Mouse (Mus musculus) hindbrain, postnatal 0 days (tissue): ENCODE results near the gene Pygo1. TPM values are rescaled to one million over a fixed set of nuclear protein-coding genes. Genes with fewer than 3 reads are reported as not detected.

Experiments used
- ATAC-seq: fragments of 200-750 bp; cut with Nextera tagmentation; 2 replicates; pipeline ENCODE4 v1.8.0; 2017; ENCODE audit warnings: mild to moderate bottlenecking, moderate TSS enrichment, moderate library complexity
- DNase-seq: peaks from one replicate; pipeline ENCODE4 v3.0.0-alpha.2; 2015; ENCODE audit warnings: low spot score
- H3K27ac ChIP-seq: fragments of 300-500 bp; sonication (generic); 2 replicates; pipeline ENCODE4 v1.5.1; 2014; ENCODE audit warnings: mild to moderate bottlenecking
- H3K27me3 ChIP-seq: fragments of 300-500 bp; sonication (generic); 2 replicates; pipeline ENCODE4 v1.6.1; 2014; ENCODE audit warnings: low read length, mixed read lengths; ENCODE audit not compliant: insufficient read depth
- H3K36me3 ChIP-seq: fragments of 300-500 bp; sonication (generic); 2 replicates; pipeline ENCODE4 v1.6.1; 2014; ENCODE audit warnings: low read length, mixed read lengths; ENCODE audit not compliant: insufficient read depth
- H3K4me1 ChIP-seq: fragments of 300-500 bp; sonication (generic); 2 replicates; pipeline ENCODE4 v1.6.1; 2014; ENCODE audit warnings: antibody characterized with exemption, low read length, mixed read lengths; ENCODE audit not compliant: insufficient read depth
- H3K4me2 ChIP-seq: fragments of 300-500 bp; sonication (generic); 2 replicates; pipeline ENCODE4 v1.6.1; 2014; ENCODE audit warnings: low read depth, mild to moderate bottlenecking, low read length, moderate library complexity, mixed read lengths
- H3K4me3 ChIP-seq: fragments of 300-500 bp; sonication (generic); 2 replicates; pipeline ENCODE4 v1.5.1; 2014; ENCODE audit warnings: low read length
- H3K9ac ChIP-seq: fragments of 300-500 bp; sonication (generic); replicated peaks from 2 replicates; pipeline ENCODE4 v1.6.1; 2014; ENCODE audit warnings: mild to moderate bottlenecking, low read length, moderate library complexity, mixed read lengths
- H3K9me3 ChIP-seq: fragments of 300-500 bp; sonication (generic); 2 replicates; pipeline ENCODE4 v1.6.1; 2016; ENCODE audit warnings: low read length, mixed read lengths
- CTCF ChIP-seq: IDR thresholded peaks from 2 replicates; pipeline ENCODE4 v1.5.1; 2016; ENCODE audit warnings: antibody characterized with exemption, control low read depth, low read depth
- WGBS: fragments of 180-500 bp; shearing (Covaris S2); extraction: QIAGEN DNeasy Blood & Tissue Kit; methylation state at CpG from one replicate; pipeline ENCODE4 v1.1.7; 2014; 5-methylcytosine and 5-hydroxymethylcytosine counted together
- polyA plus RNA-seq: library from polyadenylated mRNA; unstranded; fragments of >200 nt; fragmentation: Nextera tagmentation; extraction: Ambion mirVana; gene quantifications from 2 replicates; pipeline ENCODE4 v1.2.1, GENCODE M21; 2015
- total RNA-seq: library from RNA; depleted of rRNA; stranded (reverse); fragments of >200 nt; gene quantifications from 2 replicates; pipeline ENCODE4 v1.2.3, GENCODE M21; 2014

Gene Pygo1
- total and polyA plus RNA-seq, 2 experiments from 2014 or later = 9.2 to 32.0 TPM

GRCm38 (mm10) chr9:72881026-72881768 lies 44.2 kb upstream of the Pygo1 start:
- no peaks in the 10 kb centered on the region for H3K27me3 ChIP-seq
- peak overlapping the region; percentile 16; the same call in 1 of the 2 replicates for H3K4me2 ChIP-seq
- H3K4me1 ChIP-seq = no peaks in the 10 kb centered on the region
- 16% methylated on average over 15 of the region's 15 CpGs for WGBS
- peak overlapping the region; percentile 36; the same call in 1 of the 2 replicates for H3K27ac ChIP-seq
- peak; percentile 64 for DNase-seq
- H3K36me3 ChIP-seq = no peaks in the 10 kb centered on the region
- H3K4me3 ChIP-seq = no peak overlapping the region
- TF ChIP-seq CTCF = no peak
- no peak overlapping the region for H3K9ac ChIP-seq
- H3K9me3 ChIP-seq = no peaks in the 10 kb centered on the region
- peak; percentile 50; the same call in 1 of the 2 replicates for ATAC-seq

- WGBS = 15% methylated on average over 3 of the region's 3 CpGs
- TF ChIP-seq CTCF = peak; percentile 92
- H3K9me3 ChIP-seq = no peaks in the 10 kb centered on the region
- no peak overlapping the region for H3K9ac ChIP-seq
- no peaks in the 10 kb centered on the region for H3K4me1 ChIP-seq
- H3K36me3 ChIP-seq = no peaks in the 10 kb centered on the region
- no peaks in the 10 kb centered on the region for H3K27me3 ChIP-seq
- no peak overlapping the region for H3K4me3 ChIP-seq
- DNase-seq (peak; percentile 82), ATAC-seq (peak; percentile 79)
- no peak overlapping the region for H3K27ac ChIP-seq
- no peak overlapping the region for H3K4me2 ChIP-seq
These were observed 41.5 kb upstream of the Pygo1 start for GRCm38 (mm10) chr9:72883940-72884339.

GRCm38 (mm10) chr9:72889777-72890176 lies 35.7 kb upstream of the Pygo1 start:
- Histone ChIP-seq H3K36me3 (no peaks in the 10 kb centered on the region), H3K27me3 (no peaks in the 10 kb centered on the region), H3K9me3 (no peaks in the 10 kb centered on the region), H3K4me1 (no peaks in the 10 kb centered on the region), H3K27ac (no peak overlapping the region), H3K9ac (no peak overlapping the region), H3K4me3 (no peak overlapping the region), H3K4me2 (no peak overlapping the region)
- WGBS = 73% methylated on average over 1 of the region's 1 CpGs
- DNase-seq (peak; percentile 55), ATAC-seq (no peak)
- TF ChIP-seq CTCF = peak; percentile 66

- Histone ChIP-seq H3K4me1 (no peaks in the 10 kb centered on the region), H3K36me3 (no peaks in the 10 kb centered on the region), H3K4me3 (no peak overlapping the region), H3K9me3 (no peaks in the 10 kb centered on the region), H3K27ac (no peak overlapping the region), H3K27me3 (no peaks in the 10 kb centered on the region), H3K9ac (no peak overlapping the region), H3K4me2 (no peak overlapping the region)
- ATAC-seq = no peak
- no peak for TF ChIP-seq CTCF
- 78% methylated on average over 10 of the region's 10 CpGs for WGBS
- DNase-seq = no peak
These were observed 34.9 kb upstream of the Pygo1 start for GRCm38 (mm10) chr9:72890499-72891085.

GRCm38 (mm10) chr9:72892761-72893160 lies 32.7 kb upstream of the Pygo1 start:
- Histone ChIP-seq H3K27ac (no peak overlapping the region), H3K36me3 (no peaks in the 10 kb centered on the region), H3K4me3 (no peak overlapping the region), H3K27me3 (no peaks in the 10 kb centered on the region), H3K9me3 (no peaks in the 10 kb centered on the region), H3K9ac (no peak overlapping the region), H3K4me2 (no peak overlapping the region), H3K4me1 (no peaks in the 10 kb centered on the region)
- DNase-seq = no peak
- WGBS = 89% methylated on average over 5 of the region's 5 CpGs
- no peak for TF ChIP-seq CTCF
- ATAC-seq = no peak

GRCm38 (mm10) chr9:72894796-72895352 lies 30.6 kb upstream of the Pygo1 start:
- Histone ChIP-seq H3K4me2 (no peak overlapping the region), H3K4me1 (no peaks in the 10 kb centered on the region), H3K9me3 (no peaks in the 10 kb centered on the region), H3K27me3 (no peaks in the 10 kb centered on the region), H3K9ac (no peak overlapping the region), H3K4me3 (no peak overlapping the region), H3K36me3 (no peaks in the 10 kb centered on the region), H3K27ac (no peak overlapping the region)
- WGBS = 95% methylated on average over 6 of the region's 6 CpGs
- no peak for DNase-seq
- peak; percentile 12; the same call in 1 of the 2 replicates for TF ChIP-seq CTCF
- ATAC-seq = no peak
